Mouse (Mus musculus) fat pad, adult 2 months (tissue): ENCODE data around the gene Simc1.
A peak's percentile ranks its signal among the peaks of the same experiment; 100 is the strongest.

Source experiments
- DNase-seq: peaks from one replicate; pipeline ENCODE4 v3.0.0-alpha.2; 2011; ENCODE audit warnings: low read depth, low spot score; ENCODE audit errors: extremely low read depth

Gene Simc1

DNA sequence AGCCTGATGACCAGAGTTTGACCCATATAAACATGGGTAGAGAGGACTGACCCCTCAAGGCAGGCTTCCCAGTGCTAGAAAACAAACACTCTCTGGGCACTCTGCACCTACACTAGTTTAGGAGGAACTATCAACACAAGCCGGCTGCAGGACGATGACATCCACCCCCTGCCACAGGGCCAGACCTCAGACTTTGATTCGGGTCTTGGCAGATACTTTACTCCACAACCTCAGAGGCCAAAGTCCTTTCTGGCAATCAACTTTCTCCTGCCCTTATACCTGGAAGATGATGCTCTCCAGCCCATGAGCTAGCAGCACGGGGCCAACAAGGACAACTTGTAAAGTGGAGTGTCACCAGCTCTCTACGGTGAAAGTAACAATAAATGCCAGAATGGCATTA, 79.3 kb downstream of the Simc1 start:
- DNase-seq: no peak

DNA sequence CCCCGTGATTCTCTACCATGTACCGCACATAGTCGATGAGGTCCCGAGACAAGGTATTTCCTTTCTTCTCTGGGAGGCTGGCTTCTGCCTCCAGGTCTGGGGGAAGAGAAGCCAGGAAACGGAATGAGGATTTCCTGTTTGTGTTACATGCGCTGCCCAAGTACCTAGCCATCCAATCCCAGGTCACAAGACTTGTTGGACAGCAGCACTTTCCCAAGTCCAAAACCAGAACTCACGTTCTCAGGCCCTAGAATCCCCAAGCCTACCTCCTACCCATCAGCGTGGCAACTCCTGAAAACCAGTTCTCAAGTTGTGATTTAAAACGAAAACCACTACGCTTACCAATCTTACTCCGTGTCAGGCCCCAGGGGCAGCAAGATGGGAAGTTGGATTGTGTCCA, 82.3 kb downstream of the Simc1 start:
- DNase-seq: no peak

DNA sequence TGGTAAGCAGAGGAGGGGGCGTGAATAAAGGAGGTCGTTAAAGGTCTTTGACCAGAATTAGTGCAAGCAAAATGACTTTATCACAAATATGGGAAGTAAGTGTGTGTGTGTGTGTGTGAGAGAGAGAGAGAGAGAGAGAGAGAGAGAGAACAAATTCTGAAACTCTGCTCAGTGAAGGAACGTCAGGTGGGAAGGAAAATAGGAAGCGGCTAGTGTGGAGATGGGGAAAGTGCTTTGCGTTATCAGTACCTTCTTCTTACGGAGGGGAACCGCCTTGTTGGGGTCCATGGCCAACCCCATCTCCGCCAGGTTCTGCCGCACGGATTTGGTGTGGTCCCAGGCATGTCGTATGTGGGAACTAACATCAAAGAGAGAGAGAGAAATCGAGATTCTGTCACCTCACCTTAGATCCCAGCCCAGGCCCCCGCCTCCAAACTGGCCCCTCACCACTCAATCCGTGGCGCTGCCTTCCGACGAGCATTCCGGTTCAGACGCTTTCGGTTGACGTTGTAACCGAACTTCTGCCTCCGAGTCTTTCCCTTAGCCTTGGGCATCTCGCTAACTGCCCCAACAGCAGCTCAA, 85.9 kb downstream of the Simc1 start:
- DNase-seq: no peak

DNA sequence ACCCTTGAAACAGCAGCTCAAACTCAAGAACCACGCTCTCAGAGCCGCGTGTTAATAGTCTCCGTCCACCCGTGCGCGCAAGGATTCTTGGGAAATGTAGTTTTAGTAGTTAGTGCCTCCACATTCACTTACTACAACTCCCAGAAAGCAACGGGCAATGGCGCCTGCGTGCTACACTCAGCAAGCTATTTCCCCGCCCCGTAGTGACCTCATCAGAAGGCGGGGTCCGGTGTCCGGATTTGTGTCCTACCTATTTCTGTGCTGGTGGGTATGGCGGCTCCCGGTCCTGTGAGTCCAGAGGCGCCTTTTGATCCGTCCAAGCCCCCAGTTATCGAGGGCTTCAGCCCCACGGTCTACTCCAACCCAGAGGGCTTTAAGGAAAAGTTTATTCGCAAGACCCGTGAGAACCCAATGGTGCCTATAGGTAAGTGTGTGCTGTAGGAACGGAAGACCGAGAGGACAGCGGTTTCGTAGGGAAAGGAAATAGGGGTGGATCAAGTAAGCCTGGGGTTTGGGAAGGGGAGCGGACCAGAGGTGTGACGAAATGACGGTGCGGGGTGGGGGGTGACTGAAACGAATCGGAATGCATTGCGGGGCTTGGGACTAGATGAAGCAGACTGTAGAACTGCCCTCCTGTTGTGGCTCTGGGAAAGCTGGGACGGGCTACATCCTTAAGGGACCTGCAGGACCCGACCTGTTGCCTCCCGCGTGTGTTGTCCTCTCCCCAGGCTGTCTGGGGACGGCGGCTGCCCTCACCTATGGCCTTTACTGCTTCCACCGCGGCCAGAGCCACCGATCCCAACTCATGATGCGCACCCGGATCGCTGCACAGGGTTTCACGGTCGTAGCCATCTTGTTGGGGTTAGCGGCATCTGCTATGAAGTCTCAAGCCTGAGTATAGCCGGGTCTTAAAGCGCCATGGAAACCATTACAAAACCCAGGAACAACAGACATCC, 86.7 kb downstream of the Simc1 start, which contains the start of the genes Nop16 and Higd2a:
TSS of gene Nop16 (minus strand) at position 95 of the 956 bp plus-strand sequence.
TSS of gene Higd2a (plus strand) at position 212 of the 956 bp plus-strand sequence.
- DNase-seq: peak; percentile 67

DNA sequence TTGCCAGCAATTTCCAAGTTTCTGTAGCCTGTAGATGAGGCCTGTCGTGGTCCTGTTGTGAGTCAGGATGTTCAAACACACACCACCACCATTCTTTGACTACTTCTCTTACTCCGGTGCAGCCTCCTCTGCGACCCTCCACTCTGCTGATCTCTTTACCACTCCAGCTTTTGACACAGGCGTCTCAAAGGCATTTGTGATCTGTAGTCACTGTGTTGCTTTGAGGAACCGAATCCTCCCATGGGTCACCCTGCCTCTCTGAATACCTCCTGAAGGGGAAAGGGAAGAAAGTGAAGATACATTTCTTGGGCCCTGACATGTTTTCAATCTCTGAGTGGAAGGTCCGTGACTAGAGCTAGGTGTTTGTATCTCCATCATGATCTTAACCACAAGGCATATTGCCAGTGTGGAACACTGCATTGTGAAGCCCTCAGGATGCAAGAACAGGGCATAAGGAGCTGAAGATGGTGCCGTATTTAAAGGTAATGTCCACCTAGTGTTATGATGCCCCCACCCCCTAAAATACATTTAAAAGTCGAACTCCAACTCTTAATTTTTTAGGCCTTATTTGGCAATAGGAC, 88.3 kb downstream of the Simc1 start:
- DNase-seq: no peak

DNA sequence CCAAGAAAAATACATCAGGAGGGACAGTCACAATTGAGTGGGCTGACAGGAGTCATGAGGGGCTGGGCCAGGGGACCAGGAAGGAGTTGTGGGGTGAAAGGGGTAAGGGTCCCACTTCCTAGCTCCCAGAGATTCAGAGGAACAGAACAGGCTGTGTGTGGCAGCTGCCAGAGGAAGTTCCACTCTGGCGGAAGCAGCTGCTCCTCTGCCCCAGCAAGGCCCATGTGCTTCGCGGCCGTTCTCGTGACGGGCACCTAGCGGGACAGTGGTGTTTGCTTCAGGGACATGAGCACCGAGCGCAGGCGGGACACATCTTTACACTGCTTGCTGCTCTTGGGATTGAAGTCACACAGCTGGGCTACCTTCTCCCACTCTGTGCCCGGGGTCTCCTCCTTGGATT, 90.0 kb downstream of the Simc1 start:
- no peak for DNase-seq

DNA sequence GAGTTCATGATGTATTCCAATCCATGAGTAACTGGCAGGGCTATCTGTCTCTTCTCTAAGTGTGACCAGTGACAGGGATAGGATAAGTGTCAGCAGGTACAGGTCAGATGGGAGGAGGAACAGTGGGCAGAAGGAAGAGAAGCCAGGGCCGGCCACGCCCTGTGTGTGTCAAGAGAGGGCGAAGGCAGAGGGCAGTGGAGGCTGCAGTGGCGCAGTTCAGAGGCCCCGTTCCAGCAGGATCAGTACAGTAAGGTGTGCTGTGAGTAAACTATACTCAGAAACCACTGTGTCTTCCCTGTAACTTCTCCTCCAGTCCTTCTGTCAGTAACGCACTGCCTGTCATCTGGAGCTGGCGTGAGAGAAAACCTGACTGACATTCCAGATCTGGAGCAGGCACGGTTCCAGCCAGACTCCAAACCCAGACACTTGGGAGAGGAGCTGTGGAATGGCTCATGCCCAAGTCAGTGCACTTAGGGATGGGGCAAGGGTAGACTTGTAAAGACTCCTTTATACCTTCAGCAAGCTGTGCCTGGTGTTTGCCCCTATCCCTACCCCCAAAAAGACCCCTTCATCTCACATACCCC, 92.6 kb downstream of the Simc1 start:
- DNase-seq: no peak

DNA sequence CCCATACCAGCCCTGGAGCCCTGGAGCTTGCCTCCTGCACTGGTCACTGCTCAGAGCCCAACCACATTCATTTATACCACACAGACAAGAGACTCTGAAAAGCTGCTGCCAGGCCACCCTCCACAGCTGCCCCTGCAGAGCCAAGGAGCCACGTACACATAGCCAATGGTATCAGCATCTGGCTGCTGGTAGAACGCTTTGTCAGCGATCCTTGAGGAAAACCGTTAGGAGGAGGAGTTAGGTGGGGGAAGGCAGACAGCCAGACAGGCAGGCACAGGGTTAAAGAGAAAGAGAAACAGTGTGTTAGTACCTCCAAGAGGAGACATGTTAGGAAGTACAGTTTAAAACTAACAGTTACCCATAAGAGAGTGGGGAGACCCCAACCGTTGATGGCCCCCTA, 93.3 kb downstream of the Simc1 start:
- DNase-seq: no peak

DNA sequence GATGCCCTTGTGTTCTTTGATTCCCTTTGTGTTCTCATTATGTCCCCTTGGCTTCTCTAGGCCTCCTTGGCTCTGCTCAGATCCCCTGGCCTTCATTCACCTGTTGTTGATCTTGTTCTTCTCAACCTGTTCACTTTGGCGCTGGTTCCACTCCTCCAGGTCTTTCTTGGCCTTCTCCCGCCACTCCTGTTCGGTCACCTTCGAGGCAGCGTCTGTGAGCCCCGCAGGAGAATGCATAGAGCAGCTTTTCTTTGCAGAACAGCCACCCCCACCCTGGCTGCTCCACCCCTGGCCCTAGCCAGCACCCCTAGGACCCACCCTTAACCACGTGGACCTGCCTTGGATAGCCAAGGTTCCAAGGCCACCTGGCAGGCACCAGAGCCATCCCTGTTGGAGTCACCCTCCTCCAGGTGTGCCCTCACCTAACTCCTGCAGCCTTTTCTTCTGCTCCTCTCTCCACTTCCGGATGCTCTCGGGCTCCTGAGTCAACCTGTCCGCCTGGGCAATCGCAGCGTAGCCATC, 95.1 kb downstream of the Simc1 start:
- DNase-seq: no peak
